Mouse (Mus musculus) liver, embryonic 13.5 days (tissue): Measurements from ENCODE around the gene Rbfox2. TPM values are rescaled to one million over a fixed set of nuclear protein-coding genes. Genes with fewer than 3 reads are reported as not detected.

Experiments used
- ATAC-seq: fragments of 200-750 bp; cut with Nextera tagmentation; 2 replicates; pipeline ENCODE4 v1.8.0; 2017; ENCODE audit warnings: low read depth, mild to moderate bottlenecking, moderate number of reproducible peaks, moderate library complexity
- DNase-seq: peaks from one replicate; pipeline ENCODE4 v3.0.0; 2022
- H3K27ac ChIP-seq: fragments of 300-500 bp; sonication (generic); 2 replicates; pipeline ENCODE4 v1.5.1; 2015; ENCODE audit warnings: moderate library complexity, mild to moderate bottlenecking, inconsistent platforms
- H3K27me3 ChIP-seq: fragments of 300-500 bp; sonication (generic); 2 replicates; pipeline ENCODE4 v1.6.1; 2015; ENCODE audit warnings: mild to moderate bottlenecking, inconsistent platforms
- H3K36me3 ChIP-seq: fragments of 300-500 bp; sonication (generic); 2 replicates; pipeline ENCODE4 v1.6.1; 2015; ENCODE audit warnings: mild to moderate bottlenecking, inconsistent platforms
- H3K4me1 ChIP-seq: fragments of 300-500 bp; sonication (generic); replicated peaks from 2 replicates; pipeline ENCODE4 v1.6.1; 2015; ENCODE audit warnings: inconsistent platforms
- H3K4me2 ChIP-seq: fragments of 300-500 bp; sonication (generic); 2 replicates; pipeline ENCODE4 v1.6.1; 2015; ENCODE audit warnings: inconsistent platforms, mild to moderate bottlenecking, moderate library complexity
- H3K4me3 ChIP-seq: fragments of 300-500 bp; sonication (generic); replicated peaks from 2 replicates; pipeline ENCODE4 v1.5.1; 2015; ENCODE audit warnings: mild to moderate bottlenecking, inconsistent platforms
- H3K9ac ChIP-seq: fragments of 300-500 bp; sonication (generic); 2 replicates; pipeline ENCODE4 v1.6.1; 2015; ENCODE audit warnings: mild to moderate bottlenecking, inconsistent platforms
- H3K9me3 ChIP-seq: fragments of 300-500 bp; sonication (generic); replicated peaks from 2 replicates; pipeline ENCODE4 v1.6.1; 2016; ENCODE audit warnings: inconsistent platforms
- WGBS: fragments of 180-500 bp; shearing (Covaris S2); methylation state at CpG from one replicate; pipeline ENCODE4 v1.1.7; 2015; ENCODE audit not compliant: insufficient replicate concordance; 5-methylcytosine and 5-hydroxymethylcytosine counted together
- polyA plus RNA-seq: library from polyadenylated mRNA; unstranded; fragments of >200 nt; fragmentation: Nextera tagmentation; extraction: Ambion mirVana; gene quantifications from 2 replicates; pipeline ENCODE4 v1.2.1, GENCODE M21; 2015

Gene Rbfox2
- polyA plus RNA-seq, 1 experiment from 2014 or later, result 6.7 TPM

DNA sequence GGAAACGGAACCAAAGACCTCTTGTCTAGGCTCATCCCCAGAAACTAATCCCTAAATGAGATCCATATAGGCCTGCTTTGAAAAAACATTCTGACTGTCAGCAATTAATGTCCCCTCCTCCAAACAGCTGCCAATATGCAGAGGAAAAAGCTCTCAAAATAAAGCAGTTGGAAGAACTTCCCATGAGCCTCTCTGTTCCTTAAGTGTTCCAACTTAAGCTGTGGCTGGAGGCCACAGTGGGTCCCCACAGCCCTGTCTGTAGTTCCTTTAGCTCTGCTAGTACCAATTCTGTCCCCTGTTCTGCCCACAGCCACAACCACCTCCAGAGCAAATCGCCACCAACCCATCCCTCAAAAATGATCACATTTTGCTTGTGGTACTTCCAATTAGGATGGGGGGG, 10.2 kb downstream of the Rbfox2 start:
- WGBS, result 54% methylated on average over 2 of the region's 2 CpGs
- ATAC-seq (no peak), DNase-seq (no peak)
- H3K36me3 ChIP-seq, result no peaks in the 10 kb centered on the region
- H3K4me1 ChIP-seq, result peaks cover 38% of the 10 kb centered on the region; the same call in 1 of the 2 replicates
- H3K9ac ChIP-seq, result no peak overlapping the region
- no peaks in the 10 kb centered on the region for H3K27me3 ChIP-seq
- no peak overlapping the region for H3K4me2 ChIP-seq
- no peaks in the 10 kb centered on the region for H3K9me3 ChIP-seq
- H3K27ac ChIP-seq, result no peak overlapping the region
- no peak overlapping the region for H3K4me3 ChIP-seq

DNA sequence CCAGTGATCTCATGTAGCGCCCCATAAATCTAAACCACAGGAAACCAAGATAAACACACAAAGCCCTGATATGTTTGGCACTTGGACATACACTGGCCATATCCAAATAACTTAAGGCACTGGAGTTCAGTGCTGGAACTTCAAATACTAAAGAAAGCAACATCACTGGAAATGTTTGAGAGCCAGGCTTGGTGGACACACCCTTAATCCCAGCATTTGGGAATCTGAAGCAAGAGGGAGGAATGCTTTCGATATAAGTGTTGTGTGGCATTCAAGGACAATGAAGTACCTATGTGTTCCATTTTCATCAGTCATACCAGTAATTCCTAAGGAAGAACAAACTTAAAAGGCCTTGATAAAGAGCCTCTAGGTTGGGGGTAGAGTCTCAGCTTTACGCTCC, 13.3 kb downstream of the Rbfox2 start:
- no peak overlapping the region for H3K4me2 ChIP-seq
- no peak for ATAC-seq
- H3K27ac ChIP-seq, result no peak overlapping the region
- WGBS, result 69% methylated on average over 3 of the region's 3 CpGs
- no peak for DNase-seq
- peaks cover 17% of the 10 kb centered on the region; the same call in 1 of the 2 replicates for H3K4me1 ChIP-seq
- H3K27me3 ChIP-seq, result no peaks in the 10 kb centered on the region
- no peak overlapping the region for H3K4me3 ChIP-seq
- no peaks in the 10 kb centered on the region for H3K9me3 ChIP-seq
- no peaks in the 10 kb centered on the region for H3K36me3 ChIP-seq
- H3K9ac ChIP-seq, result no peak overlapping the region

- H3K27me3 ChIP-seq, result no peaks in the 10 kb centered on the region
- 44% methylated on average over 6 of the region's 6 CpGs for WGBS
- no peak overlapping the region for H3K27ac ChIP-seq
- no peak overlapping the region for H3K9ac ChIP-seq
- ATAC-seq, result no peak
- no peak for DNase-seq
- peaks cover 13% of the 10 kb centered on the region; the same call in 1 of the 2 replicates for H3K4me1 ChIP-seq
- no peaks in the 10 kb centered on the region for H3K36me3 ChIP-seq
- H3K4me3 ChIP-seq, result no peak overlapping the region
- no peaks in the 10 kb centered on the region for H3K9me3 ChIP-seq
- no peak overlapping the region for H3K4me2 ChIP-seq
Observed at GRCm38 (mm10) chr15:77292381-77292780, 14.4 kb downstream of the Rbfox2 start.

DNA sequence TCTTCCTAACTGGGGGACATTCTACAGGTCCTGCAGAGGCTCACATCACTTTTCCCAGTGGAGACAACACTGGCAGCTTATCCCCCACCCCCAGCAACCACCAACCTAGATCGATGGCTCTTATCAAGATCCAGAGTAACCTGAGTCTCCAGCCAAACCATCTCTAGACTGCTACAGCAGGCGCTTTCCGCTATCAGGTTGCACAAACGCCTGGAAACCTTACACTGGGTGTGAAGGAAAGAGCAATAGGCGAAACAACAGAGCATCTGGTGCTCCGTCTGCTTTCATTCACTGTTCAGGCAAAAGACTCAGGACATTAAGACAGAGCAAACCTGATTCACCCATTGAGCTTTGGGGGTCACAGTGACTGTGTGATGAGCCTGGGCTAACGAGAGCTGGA, 15.3 kb downstream of the Rbfox2 start:
- no peak overlapping the region for H3K4me3 ChIP-seq
- 47% methylated on average over 7 of the region's 7 CpGs for WGBS
- ATAC-seq, result no peak

GRCm38 (mm10) chr15:77290352-77290751, 16.5 kb downstream of the Rbfox2 start:
- DNase-seq, result no peak

More for the DNA sequence above, 15.3 kb downstream of the Rbfox2 start:
- no peak overlapping the region for H3K27ac ChIP-seq
- no peaks in the 10 kb centered on the region for H3K9me3 ChIP-seq
- no peaks in the 10 kb centered on the region for H3K27me3 ChIP-seq
- no peak for DNase-seq
- H3K4me2 ChIP-seq, result no peak overlapping the region
- H3K9ac ChIP-seq, result no peak overlapping the region
- H3K36me3 ChIP-seq, result no peaks in the 10 kb centered on the region
- H3K4me1 ChIP-seq, result peaks cover 13% of the 10 kb centered on the region; the same call in 1 of the 2 replicates

DNA sequence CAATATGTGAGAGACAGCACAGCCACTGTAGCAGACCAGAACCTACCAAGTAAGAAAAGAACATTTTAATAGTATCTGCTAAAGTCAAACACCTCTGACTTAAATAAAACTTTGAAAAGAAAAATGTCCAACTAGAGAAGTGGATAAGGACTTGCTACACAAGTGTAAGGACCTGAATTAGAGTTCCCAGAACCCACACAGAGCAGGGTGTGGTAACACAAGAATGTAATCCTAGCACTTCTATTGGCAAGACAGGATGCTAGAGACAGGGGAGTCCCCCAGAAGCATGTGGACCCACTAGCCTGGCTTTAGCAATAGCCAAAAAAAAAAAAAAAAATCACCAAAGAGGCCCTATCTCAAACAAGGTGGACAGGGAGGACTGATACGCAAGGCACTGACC, 26.7 kb downstream of the Rbfox2 start:
- no peak overlapping the region for H3K9ac ChIP-seq
- H3K4me2 ChIP-seq, result no peak overlapping the region
- no peak for DNase-seq
- H3K4me3 ChIP-seq, result no peak overlapping the region
- H3K27ac ChIP-seq, result no peak overlapping the region
- H3K36me3 ChIP-seq, result no peaks in the 10 kb centered on the region
- H3K4me1 ChIP-seq, result peaks cover 5% of the 10 kb centered on the region
- no peaks in the 10 kb centered on the region for H3K27me3 ChIP-seq
- H3K9me3 ChIP-seq, result no peaks in the 10 kb centered on the region
- WGBS, result 77% methylated on average over 1 of the region's 1 CpGs
- ATAC-seq, result no peak

More at GRCm38 (mm10) chr15:77290352-77290751, 16.5 kb downstream of the Rbfox2 start:
- ATAC-seq, result no peak
- Histone ChIP-seq H3K9ac (no peak overlapping the region), H3K9me3 (no peaks in the 10 kb centered on the region), H3K27me3 (no peaks in the 10 kb centered on the region), H3K4me2 (no peak overlapping the region), H3K36me3 (no peaks in the 10 kb centered on the region), H3K27ac (no peak overlapping the region), H3K4me1 (peaks cover 13% of the 10 kb centered on the region; the same call in 1 of the 2 replicates), H3K4me3 (no peak overlapping the region)
- WGBS, result 42% methylated on average over 2 of the region's 2 CpGs

DNA sequence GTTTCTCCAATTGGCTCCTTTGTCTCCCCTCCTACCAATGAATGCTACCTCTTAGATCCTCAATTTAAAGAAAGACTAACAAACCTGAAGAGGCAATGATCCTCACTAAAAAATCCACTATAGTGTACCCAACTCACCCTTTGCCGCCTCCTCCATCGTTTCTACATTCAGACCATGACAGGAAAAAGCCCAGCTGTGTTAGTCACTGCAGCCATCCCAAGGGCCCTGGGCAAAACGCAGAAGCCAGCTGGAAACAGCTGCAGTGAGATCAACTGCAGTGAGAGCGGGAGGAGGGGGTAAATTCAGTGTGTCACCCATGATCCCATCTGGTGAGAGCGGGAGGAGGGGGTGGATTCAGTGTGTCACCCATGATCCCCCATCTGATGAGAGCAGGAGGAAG, 28.0 kb downstream of the Rbfox2 start:
- H3K4me2 ChIP-seq, result no peak overlapping the region
- no peaks in the 10 kb centered on the region for H3K27me3 ChIP-seq
- no peak overlapping the region for H3K4me3 ChIP-seq
- H3K27ac ChIP-seq, result no peak overlapping the region
- no peak for ATAC-seq
- no peaks in the 10 kb centered on the region for H3K36me3 ChIP-seq
- WGBS, result 62% methylated on average over 5 of the region's 5 CpGs
- DNase-seq, result no peak
- no peaks in the 10 kb centered on the region for H3K9me3 ChIP-seq
- peaks cover 5% of the 10 kb centered on the region for H3K4me1 ChIP-seq
- no peak overlapping the region for H3K9ac ChIP-seq

- Histone ChIP-seq H3K27ac (no peak overlapping the region), H3K4me2 (no peak overlapping the region), H3K9ac (no peak overlapping the region), H3K4me1 (peaks cover 5% of the 10 kb centered on the region), H3K27me3 (no peaks in the 10 kb centered on the region), H3K4me3 (no peak overlapping the region), H3K9me3 (no peaks in the 10 kb centered on the region), H3K36me3 (no peaks in the 10 kb centered on the region)
- DNase-seq, result no peak
- no peak for ATAC-seq
- 53% methylated on average over 3 of the region's 3 CpGs for WGBS
Observed at GRCm38 (mm10) chr15:77276838-77277725, 29.7 kb downstream of the Rbfox2 start.

DNA sequence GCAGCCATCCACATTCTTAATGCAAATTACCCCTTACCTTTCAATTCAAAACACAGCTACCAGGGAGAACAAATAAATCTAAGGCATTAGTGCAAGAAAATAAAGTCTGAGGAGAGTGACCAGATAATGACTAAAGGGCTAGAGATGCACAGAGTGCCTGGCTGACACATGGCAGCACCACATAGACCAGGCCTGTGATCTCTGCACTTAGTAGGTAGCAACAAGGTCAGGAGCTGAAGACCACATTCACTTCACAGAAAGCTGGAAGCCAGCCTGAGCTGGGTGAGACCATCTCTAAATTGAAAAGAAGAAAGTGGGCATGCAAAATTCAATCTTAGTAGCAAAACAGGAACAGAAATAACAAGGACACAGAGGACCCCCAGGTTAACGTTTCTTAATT, 30.5 kb downstream of the Rbfox2 start:
- no peaks in the 10 kb centered on the region for H3K9me3 ChIP-seq
- ATAC-seq, result no peak
- H3K4me3 ChIP-seq, result no peak overlapping the region
- H3K9ac ChIP-seq, result no peak overlapping the region
- no peak overlapping the region for H3K4me2 ChIP-seq
- H3K4me1 ChIP-seq, result peaks cover 6% of the 10 kb centered on the region
- DNase-seq, result no peak
- no peak overlapping the region for H3K27ac ChIP-seq
- 58% methylated on average over 1 of the region's 1 CpGs for WGBS
- no peaks in the 10 kb centered on the region for H3K36me3 ChIP-seq
- H3K27me3 ChIP-seq, result no peaks in the 10 kb centered on the region

DNA sequence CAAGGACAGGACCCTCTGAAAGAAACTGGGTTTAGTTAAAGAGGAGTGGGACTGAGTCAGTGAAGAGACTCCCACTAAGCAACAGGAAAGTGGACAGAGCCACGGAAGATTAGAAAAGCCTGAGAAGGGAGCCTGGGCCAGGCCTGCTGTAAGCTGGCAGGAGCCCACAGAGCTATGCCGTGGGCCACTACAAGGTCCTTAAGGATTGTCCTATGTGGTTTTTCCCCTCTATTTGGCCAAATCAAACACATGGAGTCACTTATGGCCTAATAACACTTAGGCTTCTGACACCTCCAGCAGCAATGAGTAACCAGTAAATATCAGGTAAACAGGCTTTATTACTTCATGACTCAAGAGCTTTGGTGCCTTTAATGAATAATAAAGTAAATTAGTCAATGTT, 31.2 kb downstream of the Rbfox2 start:
- H3K4me3 ChIP-seq, result no peak overlapping the region
- peaks cover 13% of the 10 kb centered on the region for H3K4me1 ChIP-seq
- no peak for DNase-seq
- no peaks in the 10 kb centered on the region for H3K27me3 ChIP-seq
- H3K9ac ChIP-seq, result no peak overlapping the region
- H3K27ac ChIP-seq, result no peak overlapping the region
- no peaks in the 10 kb centered on the region for H3K36me3 ChIP-seq
- no peak overlapping the region for H3K4me2 ChIP-seq
- no peaks in the 10 kb centered on the region for H3K9me3 ChIP-seq
- WGBS, result 75% methylated on average over 2 of the region's 2 CpGs
- ATAC-seq, result no peak

DNA sequence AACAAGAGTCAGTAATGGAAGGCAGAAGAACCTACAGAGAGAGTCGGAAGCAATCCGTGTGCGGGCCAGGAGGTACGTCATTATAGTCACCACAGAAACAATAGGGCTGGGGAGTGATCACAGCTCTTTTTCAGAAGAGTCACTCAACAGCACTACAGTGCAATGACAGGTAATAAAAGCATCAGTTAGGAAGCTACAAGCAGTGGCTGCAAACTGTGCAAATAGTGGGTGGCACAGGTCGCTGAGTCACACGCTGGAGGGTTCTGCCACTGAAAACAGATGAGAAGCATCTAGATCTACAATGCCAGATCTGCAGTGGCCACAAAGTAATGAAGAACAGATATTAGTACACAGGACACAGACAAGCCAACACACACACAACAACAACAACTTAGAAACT, 32.9 kb downstream of the Rbfox2 start:
- Histone ChIP-seq H3K36me3 (no peaks in the 10 kb centered on the region), H3K4me1 (peaks cover 14% of the 10 kb centered on the region), H3K4me3 (no peak overlapping the region), H3K9ac (no peak overlapping the region), H3K27me3 (no peaks in the 10 kb centered on the region), H3K27ac (no peak overlapping the region), H3K9me3 (no peaks in the 10 kb centered on the region), H3K4me2 (no peak overlapping the region)
- no peak for DNase-seq
- no peak for ATAC-seq
- 71% methylated on average over 6 of the region's 6 CpGs for WGBS

DNA sequence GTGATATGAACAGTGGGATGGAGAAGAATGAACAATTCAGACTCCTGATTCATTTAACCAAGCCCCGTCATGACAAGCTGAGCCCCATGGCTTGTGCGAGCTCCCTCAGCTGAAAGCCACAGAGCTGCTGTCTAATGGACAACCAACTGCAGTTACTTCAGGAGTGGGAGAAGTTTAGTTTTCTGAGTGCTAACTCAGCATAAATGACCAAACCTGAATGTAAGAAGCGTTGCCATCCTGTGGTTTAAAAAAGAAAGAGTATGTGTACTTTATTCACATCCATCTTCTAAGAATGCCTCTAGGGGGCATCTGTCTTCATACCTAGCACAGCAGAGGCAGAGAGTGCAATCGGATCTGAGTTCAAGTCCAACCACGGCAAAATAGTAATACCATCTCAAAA, 35.5 kb downstream of the Rbfox2 start:
- Histone ChIP-seq H3K4me1 (0 out of 2 replicates have a peak, but pooled peaks cover 9% of the 10 kb centered on the region), H3K4me2 (no peak overlapping the region), H3K27me3 (no peaks in the 10 kb centered on the region), H3K4me3 (no peak overlapping the region), H3K9ac (no peak overlapping the region), H3K27ac (no peak overlapping the region), H3K36me3 (no peaks in the 10 kb centered on the region), H3K9me3 (no peaks in the 10 kb centered on the region)
- DNase-seq, result no peak
- 77% methylated on average over 5 of the region's 5 CpGs for WGBS
- ATAC-seq, result no peak
